Mouse (Mus musculus) cortical plate, adult 2 months (tissue): ENCODE results near the gene Sec63. TPM values are rescaled to one million over a fixed set of nuclear protein-coding genes. Genes with fewer than 3 reads are reported as not detected.

ENCODE experiments used
- H3K27ac ChIP-seq: fragments of 200-500 bp; 2 replicates; pipeline ENCODE4 v1.5.1; 2012; ENCODE audit warnings: low read length, control low read depth, inconsistent platforms; ENCODE audit not compliant: insufficient read depth
- H3K4me1 ChIP-seq: fragments of 200-500 bp; 2 replicates; pipeline ENCODE4 v1.6.1; 2011; ENCODE audit warnings: low read length; ENCODE audit not compliant: control insufficient read depth, insufficient read depth
- H3K4me3 ChIP-seq: fragments of 200-500 bp; 2 replicates; pipeline ENCODE4 v1.5.1; 2011; ENCODE audit warnings: mild to moderate bottlenecking, low read length, control low read depth; ENCODE audit not compliant: insufficient read depth
- CTCF ChIP-seq: fragments of 200-500 bp; IDR thresholded peaks from 2 replicates; pipeline ENCODE4 v1.5.1; 2011; ENCODE audit warnings: mild to moderate bottlenecking, control low read depth, low read length; ENCODE audit not compliant: insufficient read depth; ENCODE audit errors: extremely low read depth
- POLR2A ChIP-seq: fragments of 200-500 bp; IDR thresholded peaks from 2 replicates; pipeline ENCODE4 v1.6.1; 2011; ENCODE audit warnings: mild to moderate bottlenecking, low read length, control low read depth; ENCODE audit not compliant: insufficient read depth; ENCODE audit errors: extremely low read depth
- polyA plus RNA-seq: library from polyadenylated mRNA; depleted of rRNA; stranded (reverse); fragments of >200 nt; gene quantifications from 2 replicates; pipeline ENCODE4 v1.2.3, GENCODE M21; 2012

The Sec63 gene
- polyA plus RNA-seq, 1 experiment, result 41.8 TPM

DNA sequence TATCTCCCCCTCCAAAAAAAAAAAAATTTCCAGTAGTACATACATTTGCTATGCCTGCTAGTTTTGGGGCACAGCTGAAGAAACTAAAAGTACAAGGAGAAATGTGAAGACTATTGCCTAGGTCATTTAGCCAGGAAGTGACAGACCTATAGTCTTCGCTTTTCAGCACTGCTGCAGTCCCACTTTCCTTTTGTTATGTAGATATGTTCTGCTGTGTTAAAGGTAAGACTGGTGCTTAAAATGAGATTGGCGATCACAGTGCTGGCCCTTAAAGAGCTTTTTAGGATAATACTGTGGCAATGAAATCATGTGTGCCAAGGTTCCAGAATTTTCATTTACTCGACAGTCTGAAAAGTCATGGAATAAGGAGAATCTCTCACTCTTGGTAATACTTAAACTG is 39.6 kb downstream of the Sec63 start:
- Histone ChIP-seq H3K4me1 (no peaks in the 10 kb centered on the region), H3K4me3 (no peak overlapping the region), H3K27ac (no peak overlapping the region)
- TF ChIP-seq CTCF (no peak), POLR2A (no peak)

GRCm38 (mm10) chr10:42825923-42826322 is 64.6 kb downstream of the Sec63 start:
- H3K4me3 ChIP-seq, result no peak overlapping the region
- H3K4me1 ChIP-seq, result no peaks in the 10 kb centered on the region
- H3K27ac ChIP-seq, result no peak overlapping the region
- TF ChIP-seq CTCF (no peak), POLR2A (no peak)

DNA sequence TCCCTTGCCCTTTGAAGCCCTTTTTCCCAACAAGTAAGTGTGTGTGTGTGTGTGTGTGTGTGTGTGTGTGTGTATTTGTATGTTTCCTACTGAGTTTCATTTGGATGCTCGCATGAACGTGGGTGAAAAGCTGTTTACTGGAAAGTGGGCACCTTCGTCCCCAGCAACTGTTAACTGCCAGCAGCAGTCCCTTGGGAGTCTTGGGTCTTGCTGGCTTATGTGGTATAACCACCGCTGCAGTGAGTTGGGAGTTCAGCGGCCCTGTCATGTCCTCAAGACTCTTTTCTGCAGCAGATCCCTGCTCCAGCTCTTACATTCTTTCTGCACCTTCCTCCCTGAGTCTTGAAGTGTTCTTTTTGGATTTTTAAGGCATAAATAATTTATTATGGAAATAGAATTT is 65.9 kb downstream of the Sec63 start:
- Histone ChIP-seq H3K4me3 (no peak overlapping the region), H3K27ac (no peak overlapping the region), H3K4me1 (no peaks in the 10 kb centered on the region)
- TF ChIP-seq CTCF, result no peak
- TF ChIP-seq POLR2A, result no peak

DNA sequence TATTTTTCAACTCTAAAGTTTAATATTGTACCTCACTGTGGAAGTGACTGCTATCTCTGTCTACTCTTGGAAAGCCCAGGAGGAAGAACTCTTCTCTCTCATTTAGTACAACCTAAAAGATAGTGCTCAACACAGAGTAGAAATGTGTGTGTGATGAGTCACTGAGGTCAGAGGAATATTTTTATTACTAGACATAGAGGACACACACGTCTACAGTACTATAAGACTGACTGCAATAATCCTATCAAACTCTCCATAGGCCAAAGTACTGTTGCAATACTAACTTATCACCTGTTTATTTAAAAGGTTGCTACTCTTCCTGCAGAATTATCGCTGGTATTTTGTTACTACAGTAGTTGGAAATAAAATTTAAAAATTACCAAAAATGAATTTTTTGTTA is 68.7 kb downstream of the Sec63 start:
- H3K4me1 ChIP-seq, result no peaks in the 10 kb centered on the region
- TF ChIP-seq POLR2A, result no peak
- TF ChIP-seq CTCF, result no peak
- H3K27ac ChIP-seq, result no peak overlapping the region
- no peak overlapping the region for H3K4me3 ChIP-seq

DNA sequence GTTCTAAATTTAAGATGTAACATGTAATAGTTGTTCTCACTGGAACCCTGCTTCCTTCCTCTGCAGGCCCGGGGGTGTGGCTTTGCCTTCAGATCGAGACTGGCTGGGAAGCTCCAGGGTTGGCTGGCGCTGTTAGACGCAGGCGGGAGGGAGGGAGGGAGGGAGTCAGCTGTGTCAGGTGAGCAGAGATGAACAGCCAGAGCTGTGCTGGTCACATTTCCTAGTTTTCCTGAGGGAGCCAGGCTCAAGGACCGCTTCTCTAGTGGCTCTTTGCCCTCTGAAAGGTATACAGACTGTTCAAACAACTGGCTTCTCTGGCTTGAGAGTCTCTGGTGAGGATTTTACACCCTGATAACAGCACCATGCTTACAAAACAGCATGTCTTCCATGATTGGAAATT is 69.1 kb downstream of the Sec63 start:
- no peak for TF ChIP-seq CTCF
- no peak for TF ChIP-seq POLR2A
- Histone ChIP-seq H3K4me1 (no peaks in the 10 kb centered on the region), H3K4me3 (no peak overlapping the region), H3K27ac (no peak overlapping the region)

- Histone ChIP-seq H3K27ac (no peak overlapping the region), H3K4me3 (no peak overlapping the region)
- TF ChIP-seq POLR2A, result no peak
- peak; percentile 28; the same call in 1 of the 2 replicates for TF ChIP-seq CTCF
These were observed 71.4 kb downstream of the Sec63 start for GRCm38 (mm10) chr10:42832677-42833076.

DNA sequence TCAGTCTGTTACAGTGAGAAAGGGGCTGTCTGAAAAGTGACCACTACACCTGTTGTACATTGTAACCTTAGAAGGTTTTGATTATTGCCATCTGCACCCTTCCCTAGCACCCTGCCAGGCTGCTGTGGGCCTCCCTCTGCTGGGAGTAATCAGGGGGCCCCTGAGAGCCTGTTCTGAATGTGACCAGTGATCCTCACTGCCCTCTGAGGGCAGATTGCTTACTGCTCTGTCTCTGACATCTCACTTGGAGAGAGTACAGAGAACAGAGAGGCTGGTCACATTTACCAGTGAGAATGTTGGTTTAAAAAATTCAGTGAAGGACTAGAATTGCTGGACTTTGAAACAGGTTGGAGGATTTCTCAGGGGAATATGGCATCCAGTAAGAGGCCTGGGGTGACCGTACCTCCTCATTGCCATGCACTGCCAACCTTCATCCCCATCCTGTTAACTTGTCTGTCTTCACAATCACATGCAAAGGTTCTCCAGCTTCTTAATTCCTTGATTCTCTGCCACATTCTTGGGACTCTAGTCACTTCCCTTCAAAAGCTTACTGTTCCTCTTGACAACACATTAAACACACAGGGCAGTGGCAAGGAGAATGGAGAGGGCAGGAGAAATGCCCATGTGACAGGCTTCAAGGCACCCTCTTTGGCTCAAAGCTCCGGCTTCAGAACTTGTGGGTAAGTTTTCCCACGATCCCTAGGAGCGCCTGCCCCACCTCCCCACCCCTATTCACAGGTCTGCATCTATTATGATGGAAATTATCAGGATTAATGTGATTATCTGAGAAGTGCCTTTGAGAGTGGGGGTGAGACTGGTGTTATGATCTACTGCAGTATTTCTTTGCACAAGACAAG is 72.8 kb downstream of the Sec63 start:
- Histone ChIP-seq H3K4me3 (no peak overlapping the region), H3K27ac (no peak overlapping the region), H3K4me1 (no peaks in the 10 kb centered on the region)
- TF ChIP-seq POLR2A (no peak), CTCF (no peak)

More at GRCm38 (mm10) chr10:42832677-42833076, 71.4 kb downstream of the Sec63 start:
- no peaks in the 10 kb centered on the region for H3K4me1 ChIP-seq

GRCm38 (mm10) chr10:42838106-42838505 is 76.8 kb downstream of the Sec63 start:
- H3K4me1 ChIP-seq, result no peaks in the 10 kb centered on the region
- H3K27ac ChIP-seq, result no peak overlapping the region
- TF ChIP-seq CTCF (no peak), POLR2A (no peak)

DNA sequence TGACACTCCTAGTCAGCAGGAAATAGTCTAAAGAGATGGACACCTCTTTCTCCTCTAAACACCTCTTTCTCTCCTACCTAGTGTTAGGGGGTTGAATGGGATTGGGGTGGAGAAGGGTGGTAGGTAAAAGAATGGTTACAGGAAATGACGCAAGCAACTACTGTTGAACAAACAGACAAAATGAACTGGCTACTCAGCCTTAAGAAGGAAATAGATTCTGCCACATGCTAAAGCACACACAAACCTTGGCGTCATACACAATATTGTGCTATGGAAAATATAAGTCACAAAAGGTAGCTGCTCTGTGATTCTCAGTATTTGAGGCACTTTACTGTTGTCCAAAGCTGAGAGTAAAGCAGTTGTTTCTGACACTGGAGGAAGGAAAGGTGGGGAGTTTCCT is 77.4 kb downstream of the Sec63 start:
- TF ChIP-seq POLR2A, result no peak
- TF ChIP-seq CTCF, result no peak
- Histone ChIP-seq H3K27ac (no peak overlapping the region), H3K4me1 (no peaks in the 10 kb centered on the region), H3K4me3 (no peak overlapping the region)

More at GRCm38 (mm10) chr10:42838106-42838505, 76.8 kb downstream of the Sec63 start:
- H3K4me3 ChIP-seq, result no peak overlapping the region

DNA sequence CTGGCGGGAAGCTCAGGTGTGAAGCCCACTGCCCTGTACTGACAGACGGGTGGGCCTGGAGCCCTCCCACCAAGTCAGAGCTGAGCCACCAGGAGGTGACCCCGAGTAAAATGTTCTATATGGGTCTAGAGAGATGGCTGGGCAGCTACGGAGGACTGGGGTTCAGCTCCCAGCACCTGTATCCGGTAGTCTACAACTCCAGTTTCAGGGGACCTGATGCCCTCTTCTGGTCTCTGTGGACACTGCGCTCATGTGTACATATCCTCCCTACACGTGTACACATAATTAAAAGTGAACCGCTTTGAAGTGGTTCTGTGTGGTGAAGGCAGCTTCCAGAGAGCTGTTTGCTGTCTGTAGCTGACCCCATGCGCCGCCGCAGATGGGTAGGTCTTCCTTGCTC is 78.7 kb downstream of the Sec63 start:
- no peak for TF ChIP-seq POLR2A
- TF ChIP-seq CTCF, result no peak
- H3K27ac ChIP-seq, result no peak overlapping the region
- no peak overlapping the region for H3K4me3 ChIP-seq
- H3K4me1 ChIP-seq, result no peaks in the 10 kb centered on the region
